In the genomic region with DNA sequence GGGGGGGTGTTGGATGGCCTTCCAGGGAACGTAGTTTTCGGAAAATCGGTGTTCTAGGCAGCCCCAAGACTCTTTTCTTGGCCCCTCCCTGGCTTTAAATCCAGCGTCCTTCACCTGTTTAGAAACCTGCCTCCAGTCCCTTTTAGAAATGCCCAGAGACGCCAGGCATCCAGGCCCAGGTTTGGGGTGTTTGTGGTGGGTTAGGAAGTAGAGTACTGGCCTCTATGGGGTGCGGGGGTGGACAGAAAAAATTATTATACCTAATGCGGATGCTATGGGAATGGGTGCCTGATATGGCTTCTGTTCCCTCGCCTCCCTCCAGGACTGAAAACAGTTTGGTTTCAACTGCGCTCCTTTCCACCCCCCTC, we compare ENCODE assay signal across 9 mouse cellular contexts. TPM values are rescaled to one million over a fixed set of nuclear protein-coding genes. Genes with fewer than 3 reads are reported as not detected.
A peak's percentile ranks its signal among the peaks of the same experiment; 100 is the strongest.
DNase-seq lines count a peak whose midpoint lies in the region; ATAC-seq and TF ChIP-seq lines count a peak whose summit lies in the region.
"Had no signal": no experiment of that assay in that cellular context is flagged by ENCODE, and none has a peak within 500 bp of the region (broad histone marks: within the 10 kb centered on the region; RNA-seq: fewer than 3 reads in every experiment).

No protein-coding gene starts in this region.

- peak overlapping the region; percentile 96 for H3K4me2 ChIP-seq in intestine, embryonic 16.5 days (ENCODE audit: low read depth, low read length)
- peak overlapping the region; percentile 99 for H3K4me2 ChIP-seq in neural tube, embryonic 13.5 days

- DNase-seq in left cerebral cortex, adult 2 months (ENCODE audit: extremely low spot score in 1 of 2, low spot score in 2 of 2): peak in 1 of 2 experiments; percentile 18
- DNase-seq in left cerebral cortex, postnatal 4 days: no peak
- DNase-seq in forebrain, embryonic 10.5 days (ENCODE audit: extremely low spot score, low spot score): no peak
- no peak for DNase-seq in thymus, adult 2 months
- no peak for DNase-seq in adrenal gland, postnatal 10 days
- DNase-seq in left cerebral cortex, adult 11 months (ENCODE audit: low spot score): no peak

- peak overlapping the region; percentile 73 for H3K9ac ChIP-seq in intestine, embryonic 16.5 days (ENCODE audit: low read depth, low read length)
- H3K9ac ChIP-seq in neural tube, embryonic 13.5 days: peak overlapping the region; percentile 97

- no peak for TF ChIP-seq POLR2A in thymus, adult 2 months (IDR thresholded peaks at IDR 0.05; ENCODE audit: control insufficient read depth, extremely low read depth, insufficient read depth, low read length, poor library complexity)

- no peak for TF ChIP-seq CTCF in left cerebral cortex, adult 2 months (IDR thresholded peaks at IDR 0.05)
- TF ChIP-seq CTCF in thymus, adult 2 months (IDR thresholded peaks at IDR 0.05; ENCODE audit: borderline replicate concordance, control insufficient read depth, extremely low read depth, insufficient read depth, low read length, poor library complexity): no peak

- ATAC-seq in intestine, embryonic 16.5 days: no peak
- ATAC-seq in neural tube, embryonic 13.5 days (ENCODE audit: low read depth): no peak
- ATAC-seq: Patski had no signal

- H3K27ac ChIP-seq in left cerebral cortex, adult 2 months: peak overlapping the region; percentile 98
- peak overlapping the region; percentile 95 for H3K27ac ChIP-seq in forebrain, embryonic 10.5 days
- H3K27ac ChIP-seq in intestine, embryonic 16.5 days (ENCODE audit: low read length): peak overlapping the region; percentile 41; the same call in 1 of the 2 replicates
- peak overlapping the region; percentile 96 for H3K27ac ChIP-seq in neural tube, embryonic 13.5 days (replicated peaks)
- H3K27ac ChIP-seq in thymus, adult 2 months (ENCODE audit: control insufficient read depth, insufficient read depth, low read length): no peak overlapping the region

- H3K27me3 ChIP-seq in forebrain, embryonic 10.5 days (ENCODE audit: poor library complexity, severe bottlenecking): peaks cover 43% of the 10 kb centered on the region
- peaks cover 17% of the 10 kb centered on the region; the same call in 1 of the 2 replicates for H3K27me3 ChIP-seq in intestine, embryonic 16.5 days (replicated peaks; ENCODE audit: control insufficient read depth, insufficient read depth, low read length)
- H3K27me3 ChIP-seq in neural tube, embryonic 13.5 days: peaks cover 30% of the 10 kb centered on the region
- no peaks in the 10 kb centered on the region; the same call in 1 of the 2 replicates for H3K27me3 ChIP-seq in thymus, adult 2 months (ENCODE audit: control insufficient read depth, insufficient read depth, low read length)

- peaks cover 2% of the 10 kb centered on the region; the same call in 1 of the 2 replicates for H3K36me3 ChIP-seq in forebrain, embryonic 10.5 days (replicated peaks)
- no peaks in the 10 kb centered on the region for H3K36me3 ChIP-seq in intestine, embryonic 16.5 days (ENCODE audit: control insufficient read depth, insufficient read depth, low read length)
- no peaks in the 10 kb centered on the region for H3K36me3 ChIP-seq in neural tube, embryonic 13.5 days
- no peaks in the 10 kb centered on the region for H3K36me3 ChIP-seq in thymus, adult 2 months (ENCODE audit: control insufficient read depth, insufficient read depth, low read length)

- intact Hi-C loops in left cerebral cortex, adult 2 months (cut with DNase I): loop anchor here (5.0 to 10.0 kb wide), 7 partner anchors 160 to 695 kb away; no protein-coding TSS in a partner anchor
- intact Hi-C loops in left cerebral cortex, postnatal 4 days (cut with DNase I): loop anchor here (5.0 kb wide), 1 partner anchor 340 kb away; no protein-coding TSS in a partner anchor

- under 1% methylated on average over 9 of the region's 9 CpGs for WGBS in forebrain, embryonic 10.5 days
- 6% methylated on average over 9 of the region's 9 CpGs for WGBS in intestine, embryonic 16.5 days
- WGBS in neural tube, embryonic 13.5 days: 1% methylated on average over 9 of the region's 9 CpGs
- 6% methylated on average over 9 of the region's 9 CpGs for WGBS in thymus, adult 2 months

- no peaks in the 10 kb centered on the region for H3K9me3 ChIP-seq in forebrain, embryonic 10.5 days
- H3K9me3 ChIP-seq in intestine, embryonic 16.5 days (ENCODE audit: control insufficient read depth, low read length): no peaks in the 10 kb centered on the region
- no peaks in the 10 kb centered on the region for H3K9me3 ChIP-seq in neural tube, embryonic 13.5 days

- H3K4me1 ChIP-seq in forebrain, embryonic 10.5 days: peaks cover 58% of the 10 kb centered on the region
- peaks cover 23% of the 10 kb centered on the region for H3K4me1 ChIP-seq in intestine, embryonic 16.5 days (ENCODE audit: control insufficient read depth, insufficient read depth, low read length)
- peaks cover 47% of the 10 kb centered on the region for H3K4me1 ChIP-seq in neural tube, embryonic 13.5 days (replicated peaks)
- H3K4me1 ChIP-seq in thymus, adult 2 months (replicated peaks; ENCODE audit: control insufficient read depth, insufficient read depth, low read length): no peaks in the 10 kb centered on the region

- peak overlapping the region; percentile 53 for H3K4me3 ChIP-seq in left cerebral cortex, adult 2 months
- peak overlapping the region; percentile 77 for H3K4me3 ChIP-seq in forebrain, embryonic 10.5 days
- H3K4me3 ChIP-seq in intestine, embryonic 16.5 days (ENCODE audit: low read length): peak overlapping the region; percentile 60
- peak overlapping the region; percentile 80 for H3K4me3 ChIP-seq in neural tube, embryonic 13.5 days
- H3K4me3 ChIP-seq in thymus, adult 2 months (ENCODE audit: control insufficient read depth, insufficient read depth, low read length): no peak overlapping the region

RNA-seq across cellular contexts. Expression of a gene that starts 41.2 kb away (rescaled TPM):
- total RNA-seq in left cerebral cortex, adult 2 months (2021): 100 to 1,000 TPM; 158 to 160 TPM
- total RNA-seq in left cerebral cortex, postnatal 4 days (2021): 100 to 1,000 TPM in 1 of 2 experiments, 10 to 100 TPM in 1; 98.0 to 123 TPM
- 22.1 and 27.9 TPM in 2 replicates for polyA plus RNA-seq in forebrain, embryonic 10.5 days (2016; fragmentation: Nextera tagmentation; extraction: Ambion mirVana)
- 13.6 and 14.3 TPM in 2 replicates for polyA plus RNA-seq in intestine, embryonic 16.5 days (2015; fragmentation: Nextera tagmentation; extraction: Ambion mirVana)
- polyA plus RNA-seq in neural tube, embryonic 13.5 days (2015; fragmentation: Nextera tagmentation; extraction: Ambion mirVana): 34.6 and 36.8 TPM in 2 replicates
- polyA plus RNA-seq in thymus, adult 2 months (2012; rRNA removed): 2.7 and 2.9 TPM in 2 replicates
- total RNA-seq in adrenal gland, postnatal 10 days (2021): 10 to 100 TPM; 15.6 to 22.3 TPM
